Mouse (Mus musculus) ovary, postnatal 10 days (tissue): ENCODE measurements around the gene Usp21.

ENCODE experiments used
- DNase-seq: peaks from one replicate; pipeline ENCODE4 v3.0.0; 2022; ENCODE audit warnings: low spot score

Gene Usp21

GRCm38 (mm10) chr1:171284491-171284890 lies 3.3 kb downstream of the Usp21 start:
- no peak for DNase-seq

- no peak for DNase-seq
Measured at GRCm38 (mm10) chr1:171283188-171284160, 4.3 kb downstream of the Usp21 start.

DNA sequence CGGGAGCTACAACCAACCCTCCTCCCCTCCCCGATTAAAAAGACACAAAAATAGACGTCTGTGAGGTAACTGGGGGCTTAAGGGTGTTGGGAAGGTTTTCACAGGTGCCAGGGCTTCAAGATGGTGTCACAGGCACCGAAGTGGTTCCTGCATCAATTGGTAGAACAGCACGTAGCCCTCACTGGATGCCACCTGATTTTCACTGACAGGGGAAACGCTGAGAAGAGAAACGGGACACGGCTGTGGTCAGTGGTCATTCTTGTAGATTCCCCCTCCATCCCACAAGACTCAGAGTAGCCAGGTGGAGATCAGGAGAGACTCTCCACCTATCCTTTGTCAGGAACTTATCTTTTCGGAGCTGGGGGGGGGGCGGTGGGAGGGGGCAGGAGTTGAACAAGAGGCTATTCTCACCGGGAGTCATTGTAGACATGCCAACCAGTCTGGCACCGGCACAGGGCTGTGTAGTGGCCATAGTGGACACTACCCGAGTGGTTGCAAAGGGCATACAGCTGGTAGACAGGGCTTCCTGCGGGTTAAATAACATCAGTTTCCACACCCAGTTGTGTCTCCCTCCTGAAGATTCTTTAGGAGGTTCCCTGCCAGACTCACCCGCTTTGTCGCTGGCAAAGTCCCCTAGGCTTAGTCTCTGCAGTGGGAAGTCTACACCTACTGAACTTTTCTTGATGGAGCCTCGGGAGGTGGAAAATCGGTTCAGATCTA lies 5.5 kb downstream of the Usp21 start:
- DNase-seq: no peak

DNA sequence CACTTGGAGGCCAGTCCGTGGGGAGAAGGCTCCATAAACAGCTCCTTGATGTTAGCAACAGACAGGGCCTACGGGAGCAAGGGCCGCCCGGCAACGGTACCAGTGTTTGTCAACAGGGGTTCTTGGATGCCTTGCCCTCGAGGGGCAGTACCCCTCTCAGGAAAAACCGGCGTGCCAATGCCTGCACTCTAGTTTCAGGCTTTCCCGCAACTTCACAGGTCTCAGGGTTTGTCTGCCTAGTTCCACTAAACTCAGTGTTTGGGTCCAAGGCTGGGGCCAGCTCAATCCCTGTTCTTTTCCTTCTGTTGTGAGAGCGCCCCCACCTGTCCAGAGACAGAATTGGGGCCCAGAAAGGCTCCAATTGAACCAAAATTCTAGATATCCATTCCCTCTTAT lies 6.3 kb downstream of the Usp21 start:
- DNase-seq: no peak

- DNase-seq: peak; percentile 74
Measured at GRCm38 (mm10) chr1:171280916-171281527, 6.8 kb downstream of the Usp21 start, which contains the start of gene Ppox. Gene Ppox (minus strand): TSS chr1:171281186.

GRCm38 (mm10) chr1:171280250-171280915 lies 7.4 kb downstream of the Usp21 start:
- no peak for DNase-seq

GRCm38 (mm10) chr1:171279721-171280120 lies 8.1 kb downstream of the Usp21 start:
- no peak for DNase-seq

DNA sequence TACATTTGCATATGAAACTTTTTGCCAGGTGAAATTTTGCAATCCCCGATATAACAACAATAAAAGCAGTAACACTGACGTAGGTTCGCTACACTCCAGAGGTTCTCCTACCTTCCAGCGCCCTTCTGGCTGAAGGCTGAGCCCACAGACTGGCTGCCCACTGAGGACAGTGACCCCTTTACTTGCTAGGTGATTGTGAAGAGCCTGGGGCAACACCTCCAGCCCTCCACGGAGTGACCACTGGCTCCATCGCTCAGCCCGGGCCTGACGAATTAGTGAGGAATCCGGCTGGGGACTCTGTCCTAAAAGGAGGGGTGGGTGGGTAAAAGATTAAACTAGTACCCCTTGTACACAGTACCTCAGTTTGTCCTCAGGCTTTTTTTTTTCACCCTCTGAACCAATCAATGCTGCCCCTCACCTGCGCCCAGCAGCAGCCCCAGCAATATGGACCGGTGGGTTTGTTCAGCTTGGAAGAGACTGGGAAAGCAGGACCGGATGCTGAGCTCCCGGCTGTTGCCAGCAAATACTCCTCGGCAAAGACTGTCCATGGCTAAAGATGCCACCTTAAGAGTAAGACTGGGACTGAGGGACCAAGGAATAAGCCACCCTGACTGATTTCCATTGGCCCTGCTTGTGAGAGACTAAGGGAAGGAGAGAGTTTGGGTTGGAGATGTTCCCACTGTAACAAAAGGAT lies 8.6 kb downstream of the Usp21 start:
- no peak for DNase-seq

GRCm38 (mm10) chr1:171278436-171278835 lies 9.4 kb downstream of the Usp21 start:
- no peak for DNase-seq

DNA sequence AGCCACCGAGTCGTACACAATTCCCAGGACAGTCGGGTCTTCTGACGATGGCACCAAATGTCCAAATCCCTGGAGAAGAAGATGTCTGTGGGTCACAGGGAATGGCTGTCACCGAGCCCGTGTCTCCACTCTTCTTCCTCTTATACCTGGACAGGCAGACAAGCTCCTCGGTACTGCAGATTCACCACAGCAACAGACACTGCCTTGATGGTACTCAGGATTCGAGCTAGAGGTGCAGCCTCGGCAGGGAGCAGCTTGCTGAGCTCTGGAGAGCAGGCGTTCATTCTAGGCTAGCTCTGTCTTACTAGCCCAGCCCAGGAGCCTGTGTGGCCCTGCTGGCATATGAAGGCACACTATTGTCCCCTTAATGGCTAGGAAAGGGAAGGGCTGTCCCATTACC lies 10.1 kb downstream of the Usp21 start:
- no peak for DNase-seq

GRCm38 (mm10) chr1:171276110-171276748 lies 11.6 kb downstream of the Usp21 start:
- DNase-seq: no peak

GRCm38 (mm10) chr1:171275144-171275734 lies 12.6 kb downstream of the Usp21 start:
- no peak for DNase-seq

DNA sequence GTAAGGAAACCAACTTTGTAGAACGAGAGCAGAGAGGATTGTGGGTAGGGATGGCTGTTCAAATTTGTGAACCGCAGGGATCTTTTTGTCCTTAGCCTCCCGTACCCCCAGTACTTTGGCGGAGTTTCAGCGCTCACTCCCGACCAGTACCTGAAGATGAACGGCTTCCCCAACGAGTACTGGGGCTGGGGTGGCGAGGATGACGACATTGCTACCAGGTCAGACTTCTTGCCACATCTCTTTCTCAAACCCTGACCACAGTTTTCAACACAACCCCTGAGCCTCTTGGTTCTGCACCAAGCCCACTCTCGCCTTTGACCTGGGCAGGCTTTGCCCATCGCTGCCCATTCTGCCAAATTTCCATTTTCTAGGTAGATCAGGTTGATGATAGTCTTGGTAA lies 13.6 kb downstream of the Usp21 start:
- no peak for DNase-seq

GRCm38 (mm10) chr1:171272086-171272485 lies 15.7 kb downstream of the Usp21 start:
- no peak for DNase-seq

DNA sequence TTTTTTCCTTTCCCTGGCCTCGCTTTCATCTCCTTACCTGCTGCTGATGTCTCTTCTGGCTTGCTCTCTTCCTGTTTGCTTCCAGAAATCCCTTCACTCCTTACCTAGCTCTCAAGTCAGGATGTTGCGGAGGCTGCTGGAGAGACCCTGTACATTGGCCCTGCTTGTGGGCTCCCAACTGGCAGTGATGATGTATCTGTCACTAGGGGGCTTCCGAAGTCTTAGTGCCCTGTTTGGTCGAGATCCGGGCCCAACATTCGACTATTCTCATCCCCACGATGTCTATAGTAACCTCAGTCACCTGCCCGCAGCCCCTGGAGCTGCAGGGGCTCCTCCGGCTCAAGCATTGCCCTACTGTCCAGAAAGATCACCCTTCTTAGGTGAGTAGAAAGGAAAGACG lies 16.2 kb downstream of the Usp21 start:
- no peak for DNase-seq

DNA sequence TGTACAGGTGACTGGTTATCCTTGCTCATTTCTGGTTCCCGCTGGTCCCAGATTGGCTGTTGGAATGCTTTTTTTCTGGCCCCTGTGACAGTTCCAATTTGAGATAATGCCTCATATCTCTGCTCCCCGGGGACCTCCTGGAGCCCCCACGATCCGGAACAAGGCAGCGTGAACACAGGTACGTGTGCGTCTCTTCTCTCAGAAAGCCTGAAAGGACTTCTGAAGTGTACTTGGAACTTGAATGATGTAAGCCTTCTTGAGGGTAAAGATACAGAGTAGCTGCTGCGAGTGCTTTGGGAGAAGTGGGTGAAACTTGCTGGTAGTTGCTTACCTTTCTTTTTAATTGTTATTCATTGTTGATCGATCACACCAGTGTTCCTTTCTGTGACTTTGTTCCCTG lies 16.6 kb downstream of the Usp21 start:
- DNase-seq: no peak

DNA sequence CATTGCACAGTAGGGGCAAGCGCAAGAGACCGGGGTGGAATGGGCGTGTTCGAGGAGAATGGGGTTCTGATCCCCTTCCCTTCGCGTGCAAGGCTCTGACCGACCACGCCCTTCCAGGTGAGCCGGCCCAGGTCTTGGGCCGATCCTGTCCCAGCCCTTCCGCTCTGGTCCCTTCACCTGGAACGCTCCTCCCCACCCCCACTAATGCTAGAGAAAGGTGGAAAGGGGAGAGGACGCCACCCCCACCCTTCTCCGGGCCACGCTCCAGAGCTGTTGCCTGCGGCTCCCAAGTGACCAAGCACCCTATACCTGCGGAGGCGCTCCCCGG lies 17.3 kb downstream of the Usp21 start:
- no peak for DNase-seq

GRCm38 (mm10) chr1:171269848-171270572 lies 17.8 kb downstream of the Usp21 start, which contains the start of gene B4galt3:
Gene B4galt3 (plus strand): TSS chr1:171270328.
- peak; percentile 94 for DNase-seq

DNA sequence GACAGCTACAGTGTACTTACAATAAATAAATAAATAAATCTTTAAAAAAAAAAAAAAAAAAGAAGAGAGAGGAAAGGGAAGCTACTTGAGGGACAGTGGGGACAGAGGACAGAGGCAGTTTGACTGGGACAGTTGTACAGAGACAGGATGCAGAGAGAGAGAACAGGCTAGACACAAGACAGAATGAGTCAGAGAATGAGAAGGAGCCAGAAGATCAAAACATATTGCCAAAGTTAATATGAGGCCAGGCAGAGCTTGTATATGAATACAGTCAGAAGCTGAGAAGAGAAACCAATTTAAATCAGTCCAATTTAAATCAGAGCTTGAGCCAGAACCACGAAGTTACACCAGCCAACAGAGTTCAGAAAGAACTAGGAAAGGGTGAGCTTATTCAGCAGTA lies 19.4 kb downstream of the Usp21 start:
- no peak for DNase-seq
